Mouse (Mus musculus): ENCODE results near the gene Slc7a11. TPM values are rescaled to one million over a fixed set of nuclear protein-coding genes. Genes with fewer than 3 reads are reported as not detected.

Slc7a11 gene
- polyA plus RNA-seq (2014; fragmentation: Illumina TruSeq; extraction: RNeasy Lipid Tissue Mini Kit (QIAGEN cat#74804); ENCODE audit: low read depth, low replicate concordance), result 0.93 TPM

GRCm38 (mm10) chr3:50443421-50443916, at the start of gene Slc7a11:
Slc7a11 (minus strand) TSS chr3:50443614.

